Mouse (Mus musculus) heart, postnatal 0 days (tissue): ENCODE results near the gene Gm10160.

Experiments
- CTCF ChIP-seq: IDR thresholded peaks from 2 replicates; pipeline ENCODE4 v1.5.1; 2016; ENCODE audit warnings: antibody characterized with exemption, control low read depth, low read depth
- EP300 ChIP-seq: IDR thresholded peaks from 2 replicates; pipeline ENCODE4 v1.6.1; 2016; ENCODE audit warnings: antibody characterized with exemption, low read depth

- no peak for TF ChIP-seq EP300
- no peak for TF ChIP-seq CTCF
These were observed 6.3 kb upstream of the Gm10160 start for GRCm38 (mm10) chr7:81861921-81862320.
